Mouse (Mus musculus): ENCODE data around the gene Dedd2.

DNA sequence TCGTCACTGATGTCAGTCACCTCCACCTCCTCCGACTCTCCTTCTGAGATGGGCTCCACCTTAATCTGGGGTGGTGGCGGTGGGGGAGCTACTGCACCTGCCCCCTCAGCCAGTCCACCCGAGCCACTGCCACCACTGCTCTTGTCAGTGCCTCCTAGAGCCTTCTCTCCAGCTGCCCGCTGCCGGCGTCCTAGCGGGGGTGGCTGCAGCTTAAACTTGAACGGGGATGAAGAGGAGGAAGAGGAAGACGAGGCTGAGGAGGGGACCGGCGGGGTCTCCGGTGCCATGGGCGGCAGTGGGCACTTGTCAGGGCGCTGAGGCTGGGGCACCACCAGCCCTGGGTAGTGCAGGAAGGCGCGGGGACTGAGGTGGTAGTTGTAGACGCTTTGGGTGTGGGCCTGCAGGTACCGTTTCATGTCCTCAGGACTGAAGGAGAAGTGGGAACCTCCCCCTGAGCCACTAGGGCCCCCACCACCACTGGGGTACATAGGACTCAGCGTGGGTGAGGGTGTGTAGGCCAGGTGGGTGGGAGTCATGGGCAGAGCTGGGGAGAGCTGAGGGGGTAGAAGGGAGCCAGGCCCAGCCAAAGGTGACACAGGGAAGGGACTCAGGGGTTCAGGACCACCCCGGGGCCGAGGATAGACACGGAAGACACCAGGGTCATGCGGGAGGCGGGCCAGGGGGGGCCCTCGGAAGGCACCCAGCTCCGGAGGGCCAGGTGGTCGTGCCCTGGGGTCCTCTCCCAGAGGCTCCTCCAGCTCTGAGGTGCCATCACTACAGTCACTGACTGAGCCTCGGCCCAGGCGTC lies 24.4 kb upstream of the Dedd2 start:
- no peak for TF ChIP-seq CTCF (IDR thresholded peaks at IDR 0.05)
- no peak for TF ChIP-seq EP300 (IDR thresholded peaks at IDR 0.05; ENCODE audit: insufficient read depth, low read depth, low read length)
- no peak for TF ChIP-seq POLR2A (IDR thresholded peaks at IDR 0.05; ENCODE audit: insufficient read depth, low read depth, low read length)

Data from heart, adult 2 months (tissue).